Mouse (Mus musculus): ENCODE data around the gene Zfand5. TPM values are rescaled to one million over a fixed set of nuclear protein-coding genes. Genes with fewer than 3 reads are reported as not detected.

The Zfand5 gene
- polyA plus RNA-seq, 2 experiments from 2014 or later, result 13.2 to 16.8 TPM

DNA sequence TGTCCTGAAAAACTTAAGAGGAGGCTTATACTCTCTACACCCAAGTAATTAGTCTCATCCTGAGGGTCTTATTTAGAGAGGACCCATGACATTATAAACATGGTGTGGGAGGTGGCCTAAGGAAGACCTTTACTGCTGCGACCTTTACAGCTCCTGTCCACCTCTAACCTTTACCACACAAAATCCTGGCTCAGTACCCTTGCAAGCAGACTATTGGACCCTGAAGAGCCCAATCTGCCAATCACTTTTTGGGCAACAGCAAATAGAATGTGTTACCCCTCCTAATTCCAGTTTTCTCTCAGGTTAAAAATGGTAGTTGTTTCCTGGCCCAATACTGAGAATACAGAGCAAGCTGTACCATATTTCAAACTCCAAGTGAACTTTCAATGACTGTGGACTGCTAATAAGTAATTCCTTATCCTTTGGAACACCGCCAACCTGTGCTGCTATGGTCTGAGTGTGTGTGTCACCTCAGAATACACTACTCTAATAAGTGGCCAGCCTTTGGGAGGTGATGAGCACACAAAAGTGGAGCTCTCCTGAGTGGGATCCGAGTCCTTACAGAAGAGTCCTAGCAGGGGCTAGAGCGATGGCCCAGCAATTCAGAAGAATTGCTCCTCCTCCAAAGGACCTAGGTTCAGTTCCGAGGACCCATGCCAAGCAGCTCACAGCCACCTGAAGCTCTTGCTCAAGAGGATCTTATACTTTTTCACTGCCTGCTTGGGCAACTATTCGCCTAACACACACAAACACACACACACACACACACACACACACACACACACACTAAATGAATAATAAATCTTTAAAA is 58.4 kb downstream of the Zfand5 start:
- no peak for ATAC-seq

DNA sequence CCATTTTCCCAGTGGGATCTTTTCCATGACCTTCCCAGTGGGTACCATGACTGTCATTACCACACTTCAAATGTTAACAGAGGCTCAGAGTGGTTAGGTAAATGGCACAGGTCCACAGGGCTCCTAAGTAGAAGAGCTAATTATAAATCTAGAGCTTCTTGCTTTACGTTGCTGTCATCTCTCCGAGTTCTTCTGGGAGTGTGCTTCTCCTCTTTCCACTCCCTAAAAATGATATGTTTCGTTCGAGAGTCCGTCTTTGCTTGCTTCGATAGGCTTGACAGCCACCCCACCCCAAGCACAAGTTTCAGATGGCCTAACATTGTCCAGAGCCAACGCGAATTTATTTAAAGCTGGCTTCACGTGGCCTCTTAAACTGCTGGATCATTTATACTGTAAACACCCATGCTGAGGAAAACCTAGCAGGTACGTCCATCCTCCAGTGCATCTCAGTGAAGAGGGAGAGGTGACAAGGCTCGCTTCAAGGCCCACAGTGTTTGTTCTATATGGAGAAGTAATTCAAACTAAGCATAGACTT is 59.6 kb downstream of the Zfand5 start:
- ATAC-seq, result no peak

Other genes with a start within 250 kb of the Zfand5 start
- under 1 TPM in 1 of 2 experiments, not detected in 1; 0.31 TPM for gene Gda, start 201.2 kb downstream of the Zfand5 start, polyA plus RNA-seq (2017; shearing (Covaris generic))